Mouse (Mus musculus) hindbrain, embryonic 10.5 days (tissue): ENCODE measurements around the gene Cntn4. TPM values are rescaled to one million over a fixed set of nuclear protein-coding genes. Genes with fewer than 3 reads are reported as not detected.

Source experiments
- DNase-seq: peaks from one replicate; pipeline ENCODE4 v3.0.0-alpha.2; 2017; ENCODE audit warnings: low spot score
- H3K27ac ChIP-seq: fragments of 300-500 bp; sonication (generic); 2 replicates; pipeline ENCODE4 v1.5.1; 2016; ENCODE audit warnings: mild to moderate bottlenecking, moderate library complexity
- H3K27me3 ChIP-seq: fragments of 300-500 bp; sonication (generic); 2 replicates; pipeline ENCODE4 v1.6.1; 2016; ENCODE audit warnings: mild to moderate bottlenecking; ENCODE audit not compliant: poor library complexity, insufficient read depth, severe bottlenecking
- H3K36me3 ChIP-seq: fragments of 300-500 bp; sonication (generic); 2 replicates; pipeline ENCODE4 v1.6.1; 2016; ENCODE audit warnings: mild to moderate bottlenecking, moderate library complexity
- H3K4me1 ChIP-seq: fragments of 300-500 bp; sonication (generic); replicated peaks from 2 replicates; pipeline ENCODE4 v1.6.1; 2016; ENCODE audit warnings: mild to moderate bottlenecking
- H3K4me3 ChIP-seq: fragments of 300-500 bp; sonication (generic); 2 replicates; pipeline ENCODE4 v1.5.1; 2016; ENCODE audit warnings: mild to moderate bottlenecking, moderate library complexity
- H3K9me3 ChIP-seq: fragments of 300-500 bp; sonication (generic); 2 replicates; pipeline ENCODE4 v1.6.1; 2016; ENCODE audit warnings: mild to moderate bottlenecking, moderate library complexity
- WGBS: fragments of 180-500 bp; shearing (Covaris S2); methylation state at CpG from one replicate; pipeline ENCODE4 v1.1.7; 2016; 5-methylcytosine and 5-hydroxymethylcytosine counted together
- polyA plus RNA-seq: library from polyadenylated mRNA; unstranded; fragments of >200 nt; fragmentation: Nextera tagmentation; extraction: Ambion mirVana; gene quantifications from 2 replicates; pipeline ENCODE4 v1.2.1, GENCODE M21; 2016

The Cntn4 gene
- polyA plus RNA-seq, 1 experiment from 2014 or later: 0.54 TPM

- H3K4me3 ChIP-seq: no peak overlapping the region
- H3K27me3 ChIP-seq: no peaks in the 10 kb centered on the region
- DNase-seq: no peak
- H3K4me1 ChIP-seq: no peaks in the 10 kb centered on the region
- 84% methylated on average over 3 of the region's 3 CpGs for WGBS
- no peaks in the 10 kb centered on the region for H3K9me3 ChIP-seq
- H3K36me3 ChIP-seq: no peaks in the 10 kb centered on the region
- no peak overlapping the region for H3K27ac ChIP-seq
Measured at GRCm38 (mm10) chr6:106455616-106456015, 778.2 kb downstream of the Cntn4 start.

- no peaks in the 10 kb centered on the region for H3K36me3 ChIP-seq
- WGBS: 83% methylated on average over 6 of the region's 6 CpGs
Measured at GRCm38 (mm10) chr6:106458166-106458565, 780.7 kb downstream of the Cntn4 start.

GRCm38 (mm10) chr6:106462403-106462802 is 784.9 kb downstream of the Cntn4 start:
- Histone ChIP-seq H3K27me3 (no peaks in the 10 kb centered on the region), H3K27ac (no peak overlapping the region), H3K4me3 (no peak overlapping the region), H3K4me1 (no peaks in the 10 kb centered on the region), H3K9me3 (no peaks in the 10 kb centered on the region), H3K36me3 (no peaks in the 10 kb centered on the region)
- WGBS: 89% methylated on average over 6 of the region's 6 CpGs
- DNase-seq: no peak

More at GRCm38 (mm10) chr6:106458166-106458565, 780.7 kb downstream of the Cntn4 start:
- no peak for DNase-seq
- Histone ChIP-seq H3K4me1 (no peaks in the 10 kb centered on the region), H3K27me3 (no peaks in the 10 kb centered on the region), H3K4me3 (no peak overlapping the region), H3K27ac (no peak overlapping the region), H3K9me3 (no peaks in the 10 kb centered on the region)

- no peak for DNase-seq
- 86% methylated on average over 2 of the region's 2 CpGs for WGBS
- no peaks in the 10 kb centered on the region for H3K36me3 ChIP-seq
- H3K4me1 ChIP-seq: no peaks in the 10 kb centered on the region
- H3K27ac ChIP-seq: no peak overlapping the region
- H3K27me3 ChIP-seq: no peaks in the 10 kb centered on the region
- H3K4me3 ChIP-seq: no peak overlapping the region
- H3K9me3 ChIP-seq: no peaks in the 10 kb centered on the region
Measured at GRCm38 (mm10) chr6:106463857-106464256, 786.4 kb downstream of the Cntn4 start.

- H3K9me3 ChIP-seq: no peaks in the 10 kb centered on the region
- no peak overlapping the region for H3K4me3 ChIP-seq
- 39% methylated on average over 2 of the region's 2 CpGs for WGBS
- H3K27ac ChIP-seq: no peak overlapping the region
- no peaks in the 10 kb centered on the region for H3K36me3 ChIP-seq
- no peaks in the 10 kb centered on the region for H3K4me1 ChIP-seq
- no peak for DNase-seq
- no peaks in the 10 kb centered on the region for H3K27me3 ChIP-seq
Measured at GRCm38 (mm10) chr6:106465766-106466165, 788.3 kb downstream of the Cntn4 start.

- Histone ChIP-seq H3K9me3 (no peaks in the 10 kb centered on the region), H3K36me3 (no peaks in the 10 kb centered on the region), H3K27ac (no peak overlapping the region), H3K27me3 (no peaks in the 10 kb centered on the region), H3K4me1 (no peaks in the 10 kb centered on the region), H3K4me3 (no peak overlapping the region)
- 68% methylated on average over 5 of the region's 5 CpGs for WGBS
- no peak for DNase-seq
Measured at GRCm38 (mm10) chr6:106466267-106467029, 789.0 kb downstream of the Cntn4 start.

- no peak for DNase-seq
- Histone ChIP-seq H3K27me3 (no peaks in the 10 kb centered on the region), H3K36me3 (no peaks in the 10 kb centered on the region), H3K9me3 (no peaks in the 10 kb centered on the region), H3K4me3 (no peak overlapping the region), H3K4me1 (no peaks in the 10 kb centered on the region), H3K27ac (no peak overlapping the region)
- WGBS: 90% methylated on average over 2 of the region's 2 CpGs
Measured at GRCm38 (mm10) chr6:106471840-106472608, 794.6 kb downstream of the Cntn4 start.

- H3K27me3 ChIP-seq: no peaks in the 10 kb centered on the region
- 89% methylated on average over 2 of the region's 2 CpGs for WGBS
- DNase-seq: no peak
- H3K4me1 ChIP-seq: no peaks in the 10 kb centered on the region
- no peaks in the 10 kb centered on the region for H3K9me3 ChIP-seq
- H3K36me3 ChIP-seq: no peaks in the 10 kb centered on the region
- H3K4me3 ChIP-seq: no peak overlapping the region
- H3K27ac ChIP-seq: no peak overlapping the region
Measured at GRCm38 (mm10) chr6:106473871-106474270, 796.4 kb downstream of the Cntn4 start.

- H3K36me3 ChIP-seq: no peaks in the 10 kb centered on the region
- H3K4me3 ChIP-seq: no peak overlapping the region
- no peaks in the 10 kb centered on the region for H3K9me3 ChIP-seq
- 90% methylated on average over 1 of the region's 1 CpGs for WGBS
- no peaks in the 10 kb centered on the region for H3K27me3 ChIP-seq
- no peak for DNase-seq
- no peak overlapping the region for H3K27ac ChIP-seq
- H3K4me1 ChIP-seq: no peaks in the 10 kb centered on the region
Measured at GRCm38 (mm10) chr6:106481533-106481932, 804.1 kb downstream of the Cntn4 start.

- 91% methylated on average over 3 of the region's 3 CpGs for WGBS
- H3K27ac ChIP-seq: no peak overlapping the region
- H3K9me3 ChIP-seq: no peaks in the 10 kb centered on the region
- H3K4me1 ChIP-seq: no peaks in the 10 kb centered on the region
- H3K4me3 ChIP-seq: no peak overlapping the region
- H3K36me3 ChIP-seq: no peaks in the 10 kb centered on the region
- no peaks in the 10 kb centered on the region for H3K27me3 ChIP-seq
- DNase-seq: no peak
Measured at GRCm38 (mm10) chr6:106496303-106496702, 818.8 kb downstream of the Cntn4 start.

GRCm38 (mm10) chr6:106499166-106499565 is 821.7 kb downstream of the Cntn4 start:
- no peak for DNase-seq
- Histone ChIP-seq H3K27me3 (no peaks in the 10 kb centered on the region), H3K36me3 (no peaks in the 10 kb centered on the region), H3K4me1 (no peaks in the 10 kb centered on the region), H3K4me3 (no peak overlapping the region), H3K27ac (no peak overlapping the region), H3K9me3 (no peaks in the 10 kb centered on the region)
- WGBS: 94% methylated on average over 3 of the region's 3 CpGs

GRCm38 (mm10) chr6:106503961-106504360 is 826.5 kb downstream of the Cntn4 start:
- Histone ChIP-seq H3K9me3 (no peaks in the 10 kb centered on the region), H3K36me3 (no peaks in the 10 kb centered on the region), H3K4me1 (no peaks in the 10 kb centered on the region), H3K27me3 (no peaks in the 10 kb centered on the region), H3K27ac (no peak overlapping the region), H3K4me3 (no peak overlapping the region)
- DNase-seq: no peak
- 78% methylated on average over 9 of the region's 9 CpGs for WGBS

- DNase-seq: no peak
- Histone ChIP-seq H3K36me3 (no peaks in the 10 kb centered on the region), H3K9me3 (no peaks in the 10 kb centered on the region), H3K27ac (no peak overlapping the region), H3K4me3 (no peak overlapping the region), H3K4me1 (no peaks in the 10 kb centered on the region), H3K27me3 (no peaks in the 10 kb centered on the region)
- 73% methylated on average over 1 of the region's 1 CpGs for WGBS
Measured at GRCm38 (mm10) chr6:106520367-106520766, 842.9 kb downstream of the Cntn4 start.
